8 mouse cellular contexts compared by ENCODE assay signal in the genomic region with DNA sequence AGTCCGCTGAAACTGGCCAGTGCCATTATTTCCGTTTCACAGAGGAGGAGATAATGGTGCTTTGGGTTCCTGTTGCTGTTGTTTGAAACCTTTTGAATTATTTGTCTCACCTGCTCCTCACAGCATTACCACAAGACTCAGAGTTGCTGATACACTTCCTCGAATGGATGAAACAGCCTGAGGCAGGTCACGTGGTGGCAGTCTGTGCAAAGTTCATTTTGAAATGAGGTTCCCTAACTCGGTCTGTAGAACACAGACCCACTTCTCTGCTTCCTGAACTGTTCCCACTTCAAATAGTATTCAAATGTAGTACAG. TPM values are rescaled to one million over a fixed set of nuclear protein-coding genes. Genes with fewer than 3 reads are reported as not detected.
DNase-seq lines count a peak whose midpoint lies in the region; ATAC-seq and TF ChIP-seq lines count a peak whose summit lies in the region.

No protein-coding gene starts in this region.

- H3K79me2 ChIP-seq in myocyte (ENCODE audit: control insufficient read depth, insufficient read depth): no peaks in the 10 kb centered on the region

- peaks cover 6% of the 10 kb centered on the region for H3K4me1 ChIP-seq in heart, embryonic 10.5 days
- peaks cover 13% of the 10 kb centered on the region for H3K4me1 ChIP-seq in embryonic facial prominence, embryonic 10.5 days
- H3K4me1 ChIP-seq in liver, embryonic 13.5 days (replicated peaks): peaks cover 14% of the 10 kb centered on the region

- H3K4me2 ChIP-seq in liver, embryonic 13.5 days: peak overlapping the region; percentile 73
- peak overlapping the region; percentile 91 for H3K4me2 ChIP-seq in myocyte (ENCODE audit: low read depth)

- intact Hi-C loops in left cerebral cortex, postnatal 25 days (cut with DNase I): no loop called here

- peak overlapping the region; percentile 49 for H3K9ac ChIP-seq in liver, embryonic 13.5 days

- H3ac ChIP-seq in myocyte (ENCODE audit: control insufficient read depth, insufficient read length): no peak overlapping the region

- H3K4me3 ChIP-seq in heart, embryonic 10.5 days: peak overlapping the region; percentile 69
- H3K4me3 ChIP-seq in embryonic facial prominence, embryonic 10.5 days: peak overlapping the region; percentile 77
- H3K4me3 ChIP-seq in liver, embryonic 13.5 days (replicated peaks): peak overlapping the region; percentile 61
- peak overlapping the region; percentile 52 for H3K4me3 ChIP-seq in myocyte

- no peak for DNase-seq in heart, embryonic 10.5 days (ENCODE audit: low spot score)
- no peak for DNase-seq in heart, adult 11 months
- DNase-seq in embryonic facial prominence, embryonic 10.5 days (ENCODE audit: low spot score): no peak
- peak; percentile 88 for DNase-seq in induced T-regulatory cell, adult 2 months (ENCODE audit: low read depth)
- DNase-seq in liver, embryonic 13.5 days: no peak
- DNase-seq in right cerebral cortex, adult 18-20 months: no peak
- DNase-seq in left cerebral cortex, postnatal 25 days (ENCODE audit: low spot score in 2 of 2): no peak

- ATAC-seq in liver, embryonic 13.5 days (ENCODE audit: low read depth): no peak

- no peaks in the 10 kb centered on the region for H3K36me3 ChIP-seq in heart, embryonic 10.5 days
- no peaks in the 10 kb centered on the region for H3K36me3 ChIP-seq in embryonic facial prominence, embryonic 10.5 days (replicated peaks)
- no peaks in the 10 kb centered on the region for H3K36me3 ChIP-seq in liver, embryonic 13.5 days
- H3K36me3 ChIP-seq in myocyte (ENCODE audit: control insufficient read depth, insufficient read depth): no peaks in the 10 kb centered on the region

- no peak for TF ChIP-seq POLR2A in myocyte (IDR thresholded peaks at IDR 0.05; ENCODE audit: insufficient read length, low read depth)

- H3K27ac ChIP-seq in heart, embryonic 10.5 days: peak overlapping the region; percentile 62
- H3K27ac ChIP-seq in embryonic facial prominence, embryonic 10.5 days (replicated peaks): peak overlapping the region; percentile 81
- peak overlapping the region; percentile 74 for H3K27ac ChIP-seq in liver, embryonic 13.5 days

- WGBS in heart, embryonic 10.5 days: 23% methylated on average over 5 of the region's 5 CpGs
- 12% methylated on average over 5 of the region's 5 CpGs for WGBS in embryonic facial prominence, embryonic 10.5 days
- WGBS in liver, embryonic 13.5 days (ENCODE audit: insufficient replicate concordance): 10% methylated on average over 5 of the region's 5 CpGs

- H3K9me3 ChIP-seq in heart, embryonic 10.5 days: no peaks in the 10 kb centered on the region
- H3K9me3 ChIP-seq in embryonic facial prominence, embryonic 10.5 days: no peaks in the 10 kb centered on the region
- no peaks in the 10 kb centered on the region for H3K9me3 ChIP-seq in liver, embryonic 13.5 days (replicated peaks)

- H3K27me3 ChIP-seq in heart, embryonic 10.5 days (ENCODE audit: insufficient read depth, poor library complexity, severe bottlenecking): no peaks in the 10 kb centered on the region
- H3K27me3 ChIP-seq in embryonic facial prominence, embryonic 10.5 days (replicated peaks; ENCODE audit: low read depth, poor library complexity, severe bottlenecking): peaks cover 6% of the 10 kb centered on the region; the same call in 1 of the 2 replicates
- H3K27me3 ChIP-seq in liver, embryonic 13.5 days: no peaks in the 10 kb centered on the region
- H3K27me3 ChIP-seq in myocyte (ENCODE audit: control insufficient read depth, insufficient read depth, insufficient read length): no peaks in the 10 kb centered on the region

TF ChIP-seq in myocyte, 11 proteins besides CTCF, POLR2A, EP300 and RAD21:
- TF ChIP-seq USF1 (IDR thresholded peaks at IDR 0.05; ENCODE audit: low read depth) (peak; percentile 75), CEBPB (IDR thresholded peaks at IDR 0.05; ENCODE audit: insufficient read depth, poor library complexity, severe bottlenecking) (no peak)

RNA-seq across cellular contexts. Expression of gene Plcxd2, which starts 0.8 kb away (rescaled TPM):
- polyA plus RNA-seq in heart, embryonic 10.5 days (2016; fragmentation: Nextera tagmentation; extraction: Ambion mirVana): 0.73 and 1.6 TPM in 2 replicates
- 2.0 and 2.2 TPM in 2 replicates for polyA plus RNA-seq in embryonic facial prominence, embryonic 10.5 days (2016; fragmentation: Nextera tagmentation; extraction: Ambion mirVana)
- polyA plus RNA-seq in liver, embryonic 13.5 days (2015; fragmentation: Nextera tagmentation; extraction: Ambion mirVana): 2.2 and 2.7 TPM in 2 replicates
- 0.90 TPM for polyA plus RNA-seq in myocyte (2012; fragmentation: generic; extraction: Trizol)
- total RNA-seq in left cerebral cortex, postnatal 25 days (2021): 10 to 100 TPM; 91.5 to 91.9 TPM

RNA-seq across cellular contexts. Expression of gene Phldb2, which starts 57.5 kb away (rescaled TPM):
- polyA plus RNA-seq in heart, embryonic 10.5 days (2016; fragmentation: Nextera tagmentation; extraction: Ambion mirVana): 42.1 and 45.8 TPM in 2 replicates
- 44.9 and 46.2 TPM in 2 replicates for polyA plus RNA-seq in embryonic facial prominence, embryonic 10.5 days (2016; fragmentation: Nextera tagmentation; extraction: Ambion mirVana)
- 12.9 and 14.1 TPM in 2 replicates for polyA plus RNA-seq in liver, embryonic 13.5 days (2015; fragmentation: Nextera tagmentation; extraction: Ambion mirVana)
- polyA plus RNA-seq in myocyte (2012; fragmentation: generic; extraction: Trizol): 25.7 TPM
- total RNA-seq in left cerebral cortex, postnatal 25 days (2021): 1 to 10 TPM; 8.0 to 8.2 TPM
